Mouse (Mus musculus) lung, postnatal 36 days (tissue): ENCODE results near the gene Il17f.
"Not testable (repeated sequence)": the region's sequence is repeated elsewhere in the genome, so short reads cannot be mapped to it uniquely, and the experiment has no call there.

ENCODE experiments used
- DNase-seq: peaks from one replicate; pipeline ENCODE4 v3.0.0; 2022; ENCODE audit warnings: mixed read lengths

Il17f gene

GRCm38 (mm10) chr1:20790517-20790916 is at the start of gene Il17f:
Il17f (minus strand) TSS chr1:20790617.
- DNase-seq = not testable (repeated sequence)

DNA sequence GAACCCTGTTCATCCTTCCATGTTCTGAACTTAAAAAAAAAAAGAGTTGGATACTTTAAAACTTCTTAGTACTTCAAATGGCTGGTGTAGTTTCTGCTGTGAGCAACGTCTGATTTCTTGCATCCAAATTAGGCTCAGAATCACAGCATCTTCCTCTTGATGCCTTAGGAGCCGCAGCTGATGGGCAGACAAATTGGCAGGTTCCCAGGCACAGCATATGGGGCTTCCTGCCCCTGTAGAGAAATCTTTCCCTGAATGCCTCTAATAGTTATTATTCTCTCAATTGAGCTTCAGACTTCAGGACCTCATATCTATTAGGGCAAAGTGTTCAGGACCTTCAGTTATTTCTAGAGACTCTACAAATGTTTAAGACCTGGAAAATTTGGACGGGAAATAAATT is 49.5 kb upstream of the Il17f start:
- DNase-seq = no peak

GRCm38 (mm10) chr1:20836551-20837125 is 46.2 kb upstream of the Il17f start:
- DNase-seq = peak; percentile 64

DNA sequence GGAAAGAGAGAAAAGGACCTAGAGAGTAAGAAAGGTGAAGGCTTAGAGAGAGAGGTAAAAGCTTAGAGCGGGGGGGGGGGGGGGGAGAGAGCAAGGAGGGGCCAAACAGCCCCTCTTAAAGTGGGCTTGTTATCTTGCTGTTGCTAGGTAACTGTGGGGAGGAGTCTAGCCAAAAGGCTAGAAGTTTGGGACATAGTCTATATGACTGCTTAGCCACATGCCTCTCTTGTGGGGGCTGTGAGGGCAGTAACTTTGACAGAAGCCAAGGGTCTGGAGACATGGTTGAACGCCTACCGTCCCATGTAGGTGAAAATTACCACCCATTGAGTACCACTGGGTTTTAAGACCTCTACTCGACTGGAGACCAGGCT is 42.7 kb upstream of the Il17f start:
- DNase-seq = no peak

- DNase-seq = peak; percentile 38
Measured at GRCm38 (mm10) chr1:20832473-20833140, 42.2 kb upstream of the Il17f start.

- no peak for DNase-seq
Measured at GRCm38 (mm10) chr1:20830546-20830945, 40.1 kb upstream of the Il17f start.

- DNase-seq = no peak
Measured at GRCm38 (mm10) chr1:20828061-20828460, 37.6 kb upstream of the Il17f start.

- DNase-seq = no peak
Measured at GRCm38 (mm10) chr1:20825036-20825435, 34.6 kb upstream of the Il17f start.

- no peak for DNase-seq
Measured at GRCm38 (mm10) chr1:20823906-20824305, 33.5 kb upstream of the Il17f start.

GRCm38 (mm10) chr1:20823471-20823870 is 33.1 kb upstream of the Il17f start:
- no peak for DNase-seq

- no peak for DNase-seq
Measured at GRCm38 (mm10) chr1:20820959-20821358, 30.5 kb upstream of the Il17f start.

DNA sequence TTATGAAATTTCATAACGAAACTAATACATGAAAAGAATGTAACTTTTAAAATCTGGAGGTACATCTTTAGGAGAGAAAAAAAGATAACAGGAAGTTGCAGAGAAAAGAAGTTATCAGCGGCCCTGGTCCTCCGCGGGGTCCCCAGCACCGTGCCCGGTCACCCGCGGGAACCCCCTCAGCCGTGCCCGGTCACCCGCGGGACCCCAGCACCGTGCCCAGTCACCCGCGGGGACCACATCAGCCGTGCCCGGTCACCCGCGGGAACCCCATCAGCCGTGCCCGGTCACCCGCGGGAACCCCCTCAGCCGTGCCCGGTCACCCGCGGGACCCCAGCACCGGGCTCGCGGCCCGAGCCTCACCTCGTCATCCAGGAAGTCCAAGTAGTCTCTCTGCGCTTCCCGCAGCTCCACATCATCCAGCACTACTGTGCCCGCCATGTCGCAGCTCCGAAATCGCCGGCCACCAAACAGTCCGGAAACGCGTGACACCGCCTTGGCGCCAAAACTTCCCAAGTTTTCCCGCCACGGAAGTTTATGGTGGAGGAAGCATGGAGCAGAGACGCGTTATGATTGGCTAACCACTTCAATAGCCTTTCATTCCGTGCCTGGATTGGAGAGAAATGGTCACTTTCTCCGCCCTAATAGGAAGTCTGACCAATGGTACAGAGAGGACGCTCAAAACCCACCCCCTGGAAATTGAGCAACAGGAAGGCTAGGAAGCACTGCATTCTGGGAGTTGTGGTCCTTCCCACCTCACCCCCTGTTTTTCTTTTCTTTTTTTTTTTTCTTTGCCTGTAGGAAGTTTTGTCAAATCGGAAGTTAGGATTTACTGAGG is 29.6 kb upstream of the Il17f start, which contains the start of gene Mcm3:
Mcm3 (minus strand) TSS at position 542 of the 835 bp plus-strand sequence.
- peak; percentile 98 for DNase-seq

GRCm38 (mm10) chr1:20817596-20817995 is 27.2 kb upstream of the Il17f start:
- no peak for DNase-seq

- no peak for DNase-seq
Measured at GRCm38 (mm10) chr1:20817172-20817571, 26.8 kb upstream of the Il17f start.

GRCm38 (mm10) chr1:20814521-20814920 is 24.1 kb upstream of the Il17f start:
- DNase-seq = no peak

DNA sequence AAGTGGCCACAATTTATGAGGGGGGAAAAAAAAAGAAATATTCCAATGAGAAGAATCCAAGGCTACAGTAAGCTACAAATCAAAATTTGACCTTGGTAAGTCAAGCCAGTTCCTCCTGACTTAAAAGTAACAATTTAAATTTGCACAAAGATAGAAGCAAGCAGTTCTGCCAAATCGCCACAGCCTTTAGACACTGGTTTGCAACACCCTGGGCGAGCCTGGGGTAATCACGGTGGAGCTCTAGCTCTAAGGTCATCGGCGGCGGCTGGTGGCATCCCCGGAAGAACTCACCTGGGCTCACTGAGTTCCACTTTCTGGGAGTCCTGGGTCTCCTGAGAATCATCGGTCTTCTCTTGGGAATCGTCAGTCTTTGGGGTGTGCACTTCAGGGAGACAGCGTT is 14.1 kb upstream of the Il17f start:
- no peak for DNase-seq

- DNase-seq = peak; percentile 4
Measured at GRCm38 (mm10) chr1:20801682-20802390, 11.4 kb upstream of the Il17f start.

DNA sequence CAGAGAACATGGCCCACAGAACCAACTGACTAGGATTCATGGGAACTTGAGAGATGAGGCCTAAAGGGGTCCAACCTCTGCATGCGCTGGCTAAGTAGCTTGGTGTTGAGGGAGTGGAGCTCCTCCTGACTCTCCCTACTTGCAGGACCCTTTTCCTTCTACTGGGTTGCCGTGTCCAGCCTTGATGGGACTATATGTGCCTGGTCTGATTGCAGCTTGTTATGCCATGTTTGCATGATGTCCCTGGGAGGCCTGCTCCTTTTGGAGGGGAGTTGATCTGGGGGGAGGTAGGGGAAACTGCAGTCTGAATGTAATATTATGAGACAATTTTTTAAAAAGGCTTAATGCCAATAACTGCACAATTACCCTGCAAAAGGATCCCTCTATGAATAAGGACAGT is 10.9 kb upstream of the Il17f start:
- no peak for DNase-seq

DNA sequence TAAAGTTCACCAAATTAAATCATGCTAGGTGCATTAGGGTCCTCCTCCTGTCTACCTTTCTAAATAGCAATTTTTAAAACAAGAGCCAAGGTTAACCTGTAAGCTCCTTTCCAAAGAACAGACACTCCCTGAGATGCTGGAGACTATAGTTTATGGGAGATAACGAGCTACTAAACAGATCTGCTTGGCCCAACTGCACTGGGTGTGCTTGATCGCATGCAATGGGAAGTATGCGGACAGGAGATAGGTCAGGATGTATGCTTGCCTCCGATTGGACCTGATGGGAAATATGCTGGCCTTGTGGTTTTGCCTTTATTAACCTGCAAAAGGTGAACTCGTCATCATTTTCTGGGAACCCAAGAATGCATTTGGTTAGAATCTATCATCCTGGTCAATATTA is 4.8 kb upstream of the Il17f start:
- DNase-seq = no peak

- DNase-seq = no peak
Measured at GRCm38 (mm10) chr1:20794760-20795159, 4.3 kb upstream of the Il17f start.

GRCm38 (mm10) chr1:20791414-20791813 is 997 bp upstream of the Il17f start:
- DNase-seq = no peak

DNA sequence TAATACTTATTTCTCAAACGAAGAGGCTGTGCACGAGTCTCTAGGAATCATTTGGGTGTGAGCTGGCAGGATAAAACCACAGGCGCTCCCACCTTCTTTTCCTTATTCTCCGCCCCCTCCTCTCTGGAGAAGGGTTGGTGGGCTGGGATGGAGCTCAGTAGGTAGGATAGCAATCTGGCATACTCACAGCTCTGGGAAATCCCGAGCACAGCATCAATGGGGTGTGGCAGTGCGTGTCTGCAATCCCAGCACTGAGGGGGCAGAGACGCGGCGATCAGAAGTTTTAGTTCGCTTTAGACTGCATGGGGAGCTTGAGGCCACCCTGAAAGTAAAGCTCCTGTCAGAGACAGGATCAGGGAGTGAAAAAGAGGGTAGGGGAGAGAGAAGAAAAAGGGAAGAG is 2.0 kb downstream of the Il17f start:
- no peak for DNase-seq

- no peak for DNase-seq
Measured at GRCm38 (mm10) chr1:20787046-20787445, 3.4 kb downstream of the Il17f start.
